Mouse (Mus musculus) myocyte (in vitro differentiated cells): Measurements from ENCODE around the gene Aurkaip1.

Experiments used
- E2F4 ChIP-seq: IDR thresholded peaks from one replicate; pipeline ENCODE4 v1.6.1; 2011; ENCODE audit warnings: mild to moderate bottlenecking, control low read depth, moderate library complexity; ENCODE audit not compliant: insufficient read depth
- MAX ChIP-seq: IDR thresholded peaks from one replicate; pipeline ENCODE4 v1.6.1; 2011; ENCODE audit warnings: low read depth, mild to moderate bottlenecking, control low read depth
- POLR2A ChIP-seq: IDR thresholded peaks from one replicate; pipeline ENCODE4 v1.6.1; 2011; ENCODE audit warnings: low read depth, mild to moderate bottlenecking, control low read depth, moderate library complexity; ENCODE audit not compliant: insufficient read length
- REST ChIP-seq: IDR thresholded peaks from one replicate; pipeline ENCODE4 v1.6.1; 2011; ENCODE audit warnings: mild to moderate bottlenecking, control low read depth, moderate library complexity; ENCODE audit not compliant: insufficient read depth, insufficient read length

GRCm38 (mm10) chr4:155785819-155786218 is 45.3 kb upstream of the Aurkaip1 start, which contains the start of gene Tmem88b:
- TF ChIP-seq POLR2A (no peak), MAX (no peak), REST (no peak), E2F4 (no peak)
